Mouse (Mus musculus): Measurements from ENCODE around the gene Lrp1.

DNA sequence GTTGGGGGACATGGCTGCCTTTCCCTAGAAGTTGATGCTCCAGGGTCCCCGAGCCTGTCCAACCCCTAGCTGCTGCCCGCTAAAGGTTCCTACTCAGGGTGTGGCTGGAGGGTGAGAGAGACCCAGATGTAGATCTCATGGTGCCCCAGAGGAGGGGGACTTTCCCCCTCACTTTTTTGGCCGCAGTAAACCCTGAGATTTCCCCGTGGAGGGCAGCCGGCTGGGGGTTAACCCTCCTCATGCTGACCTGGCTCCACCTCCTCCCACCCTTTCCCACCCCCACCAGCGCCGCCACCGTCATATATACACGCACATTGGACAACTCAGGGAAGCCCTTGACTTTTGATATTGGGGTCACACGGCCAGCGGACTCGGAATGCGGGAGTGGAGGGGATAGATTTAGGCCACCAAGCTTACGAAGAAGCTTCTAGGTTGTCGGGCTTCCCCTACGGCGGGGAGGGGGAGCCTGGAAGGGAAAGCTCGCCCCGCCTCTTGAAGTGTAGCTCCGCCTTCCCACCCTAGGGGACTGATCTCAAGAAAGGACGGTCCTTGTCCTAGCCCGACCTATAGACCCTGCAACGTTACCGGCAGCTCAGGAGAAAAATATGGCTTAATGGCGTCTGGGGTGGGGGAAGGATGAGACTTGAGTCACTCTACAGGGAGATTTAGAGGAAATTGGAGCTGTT is 22.7 kb upstream of the Lrp1 start:
- TF ChIP-seq JUND (conservative IDR thresholded peaks at IDR 0.05; ENCODE audit: low read depth, low read length) (no peak), NELFE (IDR thresholded peaks at IDR 0.05; ENCODE audit: low read depth, low read length) (no peak), EP300 (IDR thresholded peaks at IDR 0.05; ENCODE audit: low read length) (no peak), CTCF (conservative IDR thresholded peaks at IDR 0.05 in 1 of 2, IDR thresholded peaks at IDR 0.05 in 1 of 2; ENCODE audit: low read depth in 2 of 2, low read length in 2 of 2) (peak in 1 of 2 experiments; percentile 4; a peak in 1 of 4 replicates), HCFC1 (IDR thresholded peaks at IDR 0.05; ENCODE audit: low read depth, low read length) (no peak), POLR2A (IDR thresholded peaks at IDR 0.05; ENCODE audit: low read depth, low read length) (peak; percentile 40; the same call in 1 of the 2 replicates), JUN (IDR thresholded peaks at IDR 0.05; ENCODE audit: insufficient read depth, low read depth, low read length) (no peak), E2F4 (IDR thresholded peaks at IDR 0.05; ENCODE audit: insufficient replicate concordance, low read depth, low read length) (no peak), RAD21 (IDR thresholded peaks at IDR 0.05; ENCODE audit: low read depth, low read length) (no peak), NRF1 (IDR thresholded peaks at IDR 0.05; ENCODE audit: low read depth, low read length) (no peak), ZNF384 (IDR thresholded peaks at IDR 0.05; ENCODE audit: low read depth, low read length) (no peak), MAFK (IDR thresholded peaks at IDR 0.05; ENCODE audit: insufficient replicate concordance, low read length) (no peak), BHLHE40 (IDR thresholded peaks at IDR 0.05; ENCODE audit: low read depth, low read length) (peak; percentile 29; the same call in 1 of the 2 replicates), CHD2 (IDR thresholded peaks at IDR 0.05; ENCODE audit: low read length) (no peak)
